Mouse (Mus musculus) limb, embryonic 14.5 days (tissue): ENCODE measurements around the gene Nol6. TPM values are rescaled to one million over a fixed set of nuclear protein-coding genes. Genes with fewer than 3 reads are reported as not detected.
"Not testable (repeated sequence)": the region's sequence is repeated elsewhere in the genome, so short reads cannot be mapped to it uniquely, and the experiment has no call there.

Source experiments
- ATAC-seq: fragments of 200-750 bp; cut with Nextera tagmentation; 2 replicates; pipeline ENCODE4 v1.8.0; 2017; ENCODE audit warnings: low read depth, moderate number of reproducible peaks, moderate TSS enrichment; ENCODE audit not compliant: low FRiP score
- DNase-seq: peaks from one replicate; pipeline ENCODE4 v3.0.0-alpha.2; 2015; ENCODE audit warnings: low spot score
- H3K27ac ChIP-seq: fragments of 300-500 bp; sonication (generic); replicated peaks from 2 replicates; pipeline ENCODE4 v1.5.1; 2014; ENCODE audit warnings: low read depth, mild to moderate bottlenecking, low read length, moderate library complexity, mixed read lengths
- H3K27me3 ChIP-seq: fragments of 300-500 bp; sonication (generic); 2 replicates; pipeline ENCODE4 v1.6.1; 2014; ENCODE audit warnings: low read length, mixed read lengths; ENCODE audit not compliant: control insufficient read depth, insufficient read depth
- H3K36me3 ChIP-seq: fragments of 300-500 bp; sonication (generic); 2 replicates; pipeline ENCODE4 v1.6.1; 2014; ENCODE audit warnings: mild to moderate bottlenecking, low read length, moderate library complexity, mixed read lengths; ENCODE audit not compliant: control insufficient read depth, insufficient read depth
- H3K4me1 ChIP-seq: fragments of 300-500 bp; sonication (generic); 2 replicates; pipeline ENCODE4 v1.6.1; 2014; ENCODE audit warnings: antibody characterized with exemption, low read length, mixed read lengths; ENCODE audit not compliant: control insufficient read depth, insufficient read depth
- H3K4me2 ChIP-seq: fragments of 300-500 bp; sonication (generic); replicated peaks from 2 replicates; pipeline ENCODE4 v1.6.1; 2014; ENCODE audit warnings: low read depth, mild to moderate bottlenecking, low read length, moderate library complexity; ENCODE audit not compliant: severe bottlenecking
- H3K4me3 ChIP-seq: fragments of 300-500 bp; sonication (generic); replicated peaks from 2 replicates; pipeline ENCODE4 v1.5.1; 2014; ENCODE audit warnings: low read length
- H3K9ac ChIP-seq: fragments of 300-500 bp; sonication (generic); 2 replicates; pipeline ENCODE4 v1.6.1; 2014; ENCODE audit warnings: mild to moderate bottlenecking, low read depth, low read length, moderate library complexity; ENCODE audit not compliant: severe bottlenecking
- H3K9me3 ChIP-seq: fragments of 300-500 bp; sonication (generic); 2 replicates; pipeline ENCODE4 v1.6.1; 2016; ENCODE audit warnings: low read length; ENCODE audit not compliant: control insufficient read depth
- POLR2A ChIP-seq: fragments of 200-500 bp; IDR thresholded peaks from 2 replicates; pipeline ENCODE4 v1.8.0; 2012; ENCODE audit warnings: inconsistent platforms, mild to moderate bottlenecking, moderate library complexity, borderline replicate concordance; ENCODE audit not compliant: insufficient read depth, insufficient read length; ENCODE audit errors: extremely low read depth
- WGBS: fragments of 180-500 bp; shearing (Covaris S2); extraction: QIAGEN DNeasy Blood & Tissue Kit; methylation state at CpG from one replicate; pipeline ENCODE4 v1.1.7; 2014; 5-methylcytosine and 5-hydroxymethylcytosine counted together
- polyA plus RNA-seq, 2 experiments: library from polyadenylated mRNA; depleted of rRNA in 1 of 2; stranded (reverse) in 1 of 2; unstranded in 1 of 2; fragments of >200 nt; fragmentation: Nextera tagmentation in 1 of 2; extraction: Ambion mirVana in 1 of 2; gene quantifications; 2 replicates each; pipeline versions ENCODE4 v1.2.1 to v1.2.3; 2012 to 2014

Nol6 gene
- polyA plus RNA-seq, 2 experiments = 29.2 to 39.1 TPM

DNA sequence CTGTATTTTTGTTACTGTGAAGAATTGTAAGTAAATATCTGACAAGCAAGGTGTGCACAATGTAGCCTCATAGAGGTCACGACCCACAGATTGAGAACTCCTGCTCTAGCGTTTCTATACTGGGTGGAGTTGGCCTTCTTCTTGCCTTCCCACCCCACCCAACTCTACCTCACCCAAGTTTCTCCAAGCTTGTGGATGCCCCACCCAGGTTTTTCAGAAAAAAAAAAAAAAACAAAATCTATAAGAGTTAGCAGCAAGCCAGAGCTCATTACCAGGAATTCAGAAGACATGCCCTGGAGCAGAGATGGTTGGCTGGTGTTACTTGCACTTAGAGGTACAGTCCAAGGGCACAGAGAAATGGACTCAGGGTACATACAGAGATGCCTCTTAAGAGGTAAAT is 34.5 kb downstream of the Nol6 start:
- Histone ChIP-seq H3K27ac (no peak overlapping the region), H3K4me1 (peaks cover 11% of the 10 kb centered on the region; the same call in 1 of the 2 replicates), H3K27me3 (no peaks in the 10 kb centered on the region), H3K36me3 (no peaks in the 10 kb centered on the region), H3K9ac (no peak overlapping the region), H3K4me2 (no peak overlapping the region), H3K4me3 (no peak overlapping the region), H3K9me3 (no peaks in the 10 kb centered on the region)
- no peak for ATAC-seq
- no peak for TF ChIP-seq POLR2A
- DNase-seq = no peak
- WGBS = 77% methylated on average over 2 of the region's 2 CpGs

DNA sequence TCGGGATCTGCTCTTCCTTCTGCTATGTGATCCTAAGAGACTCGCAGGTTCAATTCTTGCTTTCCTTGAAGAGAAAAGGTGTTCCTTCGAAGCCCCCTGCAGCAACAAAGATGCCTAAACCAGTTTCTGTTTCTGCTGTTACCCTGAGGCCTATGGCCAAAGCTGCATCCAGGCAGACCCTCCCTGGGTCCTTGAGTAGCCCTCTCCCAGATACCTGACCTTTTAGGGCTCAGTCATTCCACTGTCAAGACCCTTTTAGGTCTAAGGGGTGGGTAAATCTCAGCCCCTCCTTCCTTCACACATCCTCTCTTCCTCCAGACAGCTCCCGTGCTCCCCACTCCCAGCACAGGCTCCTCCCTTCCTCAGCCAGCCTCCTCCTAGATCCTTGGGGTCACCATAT is 35.1 kb downstream of the Nol6 start:
- Histone ChIP-seq H3K36me3 (no peaks in the 10 kb centered on the region), H3K4me1 (peaks cover 9% of the 10 kb centered on the region; the same call in 1 of the 2 replicates), H3K9ac (no peak overlapping the region), H3K4me2 (no peak overlapping the region), H3K4me3 (no peak overlapping the region), H3K9me3 (no peaks in the 10 kb centered on the region), H3K27ac (no peak overlapping the region), H3K27me3 (no peaks in the 10 kb centered on the region)
- WGBS = 82% methylated on average over 4 of the region's 4 CpGs
- DNase-seq = no peak
- TF ChIP-seq POLR2A = no peak
- ATAC-seq = no peak

DNA sequence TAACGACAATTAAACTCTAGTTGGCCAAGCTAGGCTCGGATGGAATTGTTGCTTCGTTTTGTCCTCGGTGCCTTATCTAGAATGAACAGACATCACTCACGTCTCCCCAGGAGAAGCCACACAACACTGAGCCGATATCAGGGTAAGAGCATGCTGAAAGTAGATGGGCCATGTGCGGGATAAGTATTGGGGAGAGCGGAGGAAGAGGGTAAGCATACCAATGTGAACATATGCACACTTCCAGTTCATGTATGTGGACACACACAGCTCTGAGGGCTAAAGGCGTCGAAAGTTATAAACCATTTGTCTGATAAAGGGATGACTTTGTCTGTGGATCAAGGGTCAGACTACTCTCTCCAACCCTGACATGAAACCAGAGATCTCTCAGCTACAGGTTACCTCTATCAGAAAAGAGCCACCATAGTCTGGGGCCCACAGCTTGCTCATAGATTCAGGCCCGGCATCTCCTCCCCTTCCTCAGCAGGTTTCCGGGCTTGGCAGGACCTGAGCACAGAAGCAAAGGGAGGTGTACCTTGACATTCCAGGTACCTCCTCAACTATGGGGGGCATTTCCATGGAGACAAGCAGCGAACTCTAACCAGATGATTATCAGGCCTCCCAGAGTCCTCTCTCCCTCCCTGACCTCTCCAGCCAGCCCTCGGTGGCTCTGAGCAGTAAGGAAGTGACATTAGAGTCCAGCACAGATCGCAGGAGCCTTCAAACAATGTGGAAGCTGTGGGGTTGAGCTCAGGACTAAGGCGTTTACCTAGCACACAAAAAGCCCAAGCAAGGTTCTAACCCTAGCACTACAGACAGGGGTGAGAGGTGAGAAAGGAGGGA is 36.6 kb downstream of the Nol6 start:
- no peak overlapping the region for H3K4me3 ChIP-seq
- H3K4me1 ChIP-seq = peaks cover 9% of the 10 kb centered on the region; the same call in 1 of the 2 replicates
- WGBS = 88% methylated on average over 16 of the region's 16 CpGs
- no peak for DNase-seq
- no peak overlapping the region for H3K27ac ChIP-seq
- H3K4me2 ChIP-seq = no peak overlapping the region
- H3K9me3 ChIP-seq = no peaks in the 10 kb centered on the region
- H3K27me3 ChIP-seq = no peaks in the 10 kb centered on the region
- no peak for ATAC-seq
- H3K9ac ChIP-seq = no peak overlapping the region
- TF ChIP-seq POLR2A = no peak
- H3K36me3 ChIP-seq = no peaks in the 10 kb centered on the region

DNA sequence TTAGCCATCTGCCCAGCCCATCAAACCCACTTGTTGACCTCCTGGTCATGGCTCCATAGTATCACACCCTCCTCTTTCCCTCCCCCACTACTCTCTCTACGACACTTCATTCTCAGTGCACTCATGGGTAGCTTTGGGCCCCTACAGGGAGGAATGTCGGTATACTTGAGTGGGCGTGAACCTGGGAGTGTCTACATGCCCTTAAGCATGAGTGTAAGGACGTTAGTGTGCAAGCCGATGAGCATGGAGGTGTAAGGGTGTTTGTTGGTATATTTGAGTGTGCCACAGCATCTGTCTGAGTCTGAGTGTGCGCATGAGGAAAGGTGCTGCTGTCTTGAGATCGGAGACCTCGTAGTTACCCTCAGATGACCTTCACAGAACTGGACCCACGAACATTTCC is 37.3 kb downstream of the Nol6 start:
- Histone ChIP-seq H3K9ac (no peak overlapping the region), H3K9me3 (no peaks in the 10 kb centered on the region), H3K4me2 (no peak overlapping the region), H3K27me3 (no peaks in the 10 kb centered on the region), H3K27ac (no peak overlapping the region), H3K4me1 (peaks cover 7% of the 10 kb centered on the region; the same call in 1 of the 2 replicates), H3K4me3 (no peak overlapping the region), H3K36me3 (no peaks in the 10 kb centered on the region)
- 76% methylated on average over 9 of the region's 9 CpGs for WGBS
- TF ChIP-seq POLR2A = no peak
- DNase-seq = no peak
- no peak for ATAC-seq

DNA sequence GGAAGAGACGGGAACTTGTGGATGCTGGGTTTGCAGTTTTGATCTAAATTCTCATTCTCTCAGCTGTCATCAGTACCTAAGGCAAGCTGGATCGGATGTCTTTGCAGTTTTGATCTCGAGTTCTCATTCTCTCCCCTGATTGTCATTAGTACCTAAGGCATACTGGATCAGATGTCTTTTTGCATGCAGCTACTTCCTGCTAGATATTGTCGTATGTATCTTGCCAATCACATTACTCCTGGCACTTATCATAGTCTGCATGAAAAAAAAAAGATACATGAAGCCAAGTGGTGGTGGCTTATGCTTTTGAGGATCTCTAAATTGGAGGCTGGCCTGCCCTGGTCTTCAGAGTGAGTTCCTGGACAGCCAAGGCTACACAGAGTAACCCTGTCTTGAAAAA is 39.4 kb downstream of the Nol6 start:
- H3K9ac ChIP-seq = no peak overlapping the region
- WGBS = 81% methylated on average over 4 of the region's 4 CpGs
- DNase-seq = no peak
- no peaks in the 10 kb centered on the region for H3K4me1 ChIP-seq
- ATAC-seq = no peak
- no peak overlapping the region for H3K4me3 ChIP-seq
- H3K27me3 ChIP-seq = no peaks in the 10 kb centered on the region
- H3K9me3 ChIP-seq = no peaks in the 10 kb centered on the region
- TF ChIP-seq POLR2A = no peak
- H3K36me3 ChIP-seq = no peaks in the 10 kb centered on the region
- no peak overlapping the region for H3K4me2 ChIP-seq
- no peak overlapping the region for H3K27ac ChIP-seq

DNA sequence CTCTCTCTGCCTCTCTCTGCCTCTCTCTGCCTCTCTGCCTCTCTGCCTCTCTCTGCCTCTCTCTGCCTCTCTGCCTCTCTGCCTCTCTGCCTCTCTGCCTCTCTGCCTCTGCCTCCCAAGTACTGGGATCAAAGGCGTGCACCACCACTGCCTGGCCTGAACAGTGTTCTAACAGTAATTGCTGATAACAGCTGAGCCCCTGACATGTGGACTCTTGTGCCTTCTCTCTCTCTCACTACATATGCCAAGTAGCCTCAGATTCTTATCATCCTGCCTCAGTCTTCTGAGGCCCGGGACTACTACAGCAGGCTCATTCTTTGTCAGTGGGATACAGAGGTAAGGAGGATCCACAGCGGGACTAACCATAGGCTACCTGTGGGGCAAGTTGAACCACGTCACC is 41.5 kb downstream of the Nol6 start:
- not testable (repeated sequence) for DNase-seq, H3K4me3 ChIP-seq, H3K27ac ChIP-seq, H3K9ac ChIP-seq, H3K36me3 ChIP-seq, H3K4me2 ChIP-seq, ATAC-seq, H3K4me1 ChIP-seq, H3K9me3 ChIP-seq, H3K27me3 ChIP-seq
- 53% methylated on average over 4 of the region's 4 CpGs for WGBS
